Mouse (Mus musculus) heart, adult 11 months (tissue): ENCODE results near the gene Chst15.
A peak's percentile ranks its signal among the peaks of the same experiment; 100 is the strongest.

Experiments used
- DNase-seq: peaks from one replicate; pipeline ENCODE4 v3.0.0; 2022

The Chst15 gene

GRCm38 (mm10) chr7:132317036-132317541 lies at the start of gene Chst15:
TSS of gene Chst15 (minus strand) at chr7:132317228.
- peak; percentile 98 for DNase-seq

- no peak for DNase-seq
Measured at GRCm38 (mm10) chr7:132365703-132366384, 48.8 kb upstream of the Chst15 start.

GRCm38 (mm10) chr7:132365111-132365510 lies 48.1 kb upstream of the Chst15 start:
- no peak for DNase-seq

- no peak for DNase-seq
Measured at GRCm38 (mm10) chr7:132364506-132364905, 47.5 kb upstream of the Chst15 start.

GRCm38 (mm10) chr7:132360336-132360735 lies 43.3 kb upstream of the Chst15 start:
- DNase-seq: no peak

- DNase-seq: peak; percentile 96
Measured at GRCm38 (mm10) chr7:132358709-132359108, 41.7 kb upstream of the Chst15 start.

GRCm38 (mm10) chr7:132358250-132358649 lies 41.2 kb upstream of the Chst15 start:
- peak; percentile 95 for DNase-seq

- DNase-seq: no peak
Measured at GRCm38 (mm10) chr7:132357841-132358237, 40.8 kb upstream of the Chst15 start.

- no peak for DNase-seq
Measured at GRCm38 (mm10) chr7:132356881-132357840, 40.1 kb upstream of the Chst15 start.

GRCm38 (mm10) chr7:132356185-132356584 lies 39.2 kb upstream of the Chst15 start:
- DNase-seq: no peak

- no peak for DNase-seq
Measured at GRCm38 (mm10) chr7:132355767-132356166, 38.7 kb upstream of the Chst15 start.

- no peak for DNase-seq
Measured at GRCm38 (mm10) chr7:132349075-132349572, 32.1 kb upstream of the Chst15 start.

- DNase-seq: peak; percentile 94
Measured at GRCm38 (mm10) chr7:132347273-132348045, 30.4 kb upstream of the Chst15 start.

- DNase-seq: no peak
Measured at GRCm38 (mm10) chr7:132345526-132346070, 28.6 kb upstream of the Chst15 start.

- no peak for DNase-seq
Measured at GRCm38 (mm10) chr7:132344606-132345005, 27.6 kb upstream of the Chst15 start.

- no peak for DNase-seq
Measured at GRCm38 (mm10) chr7:132343900-132344299, 26.9 kb upstream of the Chst15 start.

GRCm38 (mm10) chr7:132343146-132343545 lies 26.1 kb upstream of the Chst15 start:
- no peak for DNase-seq

GRCm38 (mm10) chr7:132339041-132339839 lies 22.2 kb upstream of the Chst15 start:
- peak; percentile 98 for DNase-seq

- peak; percentile 97 for DNase-seq
Measured at GRCm38 (mm10) chr7:132338350-132338749, 21.3 kb upstream of the Chst15 start.

- DNase-seq: no peak
Measured at GRCm38 (mm10) chr7:132337268-132337917, 20.4 kb upstream of the Chst15 start.

- no peak for DNase-seq
Measured at GRCm38 (mm10) chr7:132336781-132337180, 19.8 kb upstream of the Chst15 start.
